Mouse (Mus musculus): ENCODE data around the gene Zfp600. TPM values are rescaled to one million over a fixed set of nuclear protein-coding genes. Genes with fewer than 3 reads are reported as not detected.

Gene Zfp600
- total and polyA plus RNA-seq, 3 experiments: 0.38 to 0.98 TPM; not detected in 1

Other genes with a start within 250 kb of the Zfp600 start
- not detected in 2 replicates for gene Zfp987, start 59.5 kb upstream of the Zfp600 start, total RNA-seq (2014; fragmentation: Nextera tagmentation)
- 0.06 and 0.16 TPM in 2 replicates for gene Zfp987, start 59.5 kb upstream of the Zfp600 start, total RNA-seq (2017)
- not detected in 2 replicates for gene Zfp987, start 59.5 kb upstream of the Zfp600 start, polyA plus RNA-seq (2012)